Comparison of ENCODE assay signal across 20 mouse cellular contexts in the genomic region with DNA sequence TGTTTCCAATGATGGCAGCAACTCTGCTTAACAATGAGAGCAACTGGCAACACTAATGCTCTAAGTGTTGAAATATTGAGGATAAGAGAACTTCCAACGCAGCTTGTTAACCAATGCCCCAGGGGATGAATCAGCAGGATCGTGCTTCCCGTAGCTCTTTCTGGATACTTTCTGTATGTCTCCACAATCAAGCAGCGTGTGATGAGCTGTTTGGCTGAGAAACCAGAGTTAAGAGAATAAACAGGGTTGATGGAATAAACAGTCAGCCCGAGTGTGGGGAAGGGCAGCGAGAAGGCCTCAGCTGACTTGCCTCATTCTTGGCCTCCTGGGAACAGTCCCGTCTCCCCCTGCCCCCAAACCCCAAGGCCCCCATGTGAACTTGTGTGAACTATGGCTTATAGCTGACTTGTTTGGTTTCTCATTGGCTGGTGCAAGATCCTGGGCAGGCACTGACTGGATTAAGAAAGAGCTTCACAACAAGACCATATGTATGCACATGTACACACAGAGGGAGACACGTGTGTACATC.
DNase-seq lines count a peak whose midpoint lies in the region; ATAC-seq and TF ChIP-seq lines count a peak whose summit lies in the region.
"Had no signal": no experiment of that assay in that cellular context is flagged by ENCODE, and none has a peak within 500 bp of the region (broad histone marks: within the 10 kb centered on the region; RNA-seq: fewer than 3 reads in every experiment).

No protein-coding gene starts in this region.

- no peaks in the 10 kb centered on the region for H3K36me3 ChIP-seq in lung, embryonic 14.5 days (ENCODE audit: insufficient read depth)
- H3K36me3 ChIP-seq in hindbrain, embryonic 14.5 days (replicated peaks; ENCODE audit: control insufficient read depth, insufficient read depth): no peaks in the 10 kb centered on the region
- H3K36me3 ChIP-seq: embryonic facial prominence, embryonic 12.5 days; forebrain, embryonic 12.5 days; limb, embryonic 12.5 days; midbrain, embryonic 12.5 days had no signal

- WGBS in lung, embryonic 14.5 days: 45% methylated on average over 8 of the region's 8 CpGs
- WGBS in lung, adult 2 months: 62% methylated on average over 8 of the region's 8 CpGs
- 81% methylated on average over 8 of the region's 8 CpGs for WGBS in hindbrain, embryonic 14.5 days

- peak; percentile 35; the same call in 1 of the 2 replicates for ATAC-seq in lung, embryonic 14.5 days (ENCODE audit: insufficient read depth)
- no peak for ATAC-seq in hindbrain, embryonic 14.5 days (ENCODE audit: low FRiP score)
- ATAC-seq: intestine, postnatal 0 days; Patski had no signal

- no peak overlapping the region for H3K4me2 ChIP-seq in lung, embryonic 14.5 days
- H3K4me2 ChIP-seq in hindbrain, embryonic 14.5 days (replicated peaks): no peak overlapping the region
- H3K4me2 ChIP-seq: embryonic facial prominence, embryonic 12.5 days; forebrain, embryonic 12.5 days; limb, embryonic 12.5 days; midbrain, embryonic 12.5 days had no signal

- no peak overlapping the region for H3K27ac ChIP-seq in lung, embryonic 14.5 days (ENCODE audit: low read depth)
- H3K27ac ChIP-seq in hindbrain, embryonic 14.5 days: no peak overlapping the region
- H3K27ac ChIP-seq: embryonic facial prominence, embryonic 12.5 days; forebrain, embryonic 12.5 days; limb, embryonic 12.5 days; liver, embryonic 14.5 days; midbrain, embryonic 12.5 days had no signal

- no peaks in the 10 kb centered on the region for H3K27me3 ChIP-seq in lung, embryonic 14.5 days (ENCODE audit: insufficient read depth, low read length)
- H3K27me3 ChIP-seq in hindbrain, embryonic 14.5 days (ENCODE audit: control insufficient read depth, insufficient read depth, low read length): no peaks in the 10 kb centered on the region
- H3K27me3 ChIP-seq: embryonic facial prominence, embryonic 12.5 days; forebrain, embryonic 12.5 days; limb, embryonic 12.5 days; midbrain, embryonic 12.5 days; Patski had no signal

- H3K9ac ChIP-seq in lung, embryonic 14.5 days: no peak overlapping the region
- H3K9ac ChIP-seq in hindbrain, embryonic 14.5 days: no peak overlapping the region
- H3K9ac ChIP-seq: embryonic facial prominence, embryonic 12.5 days; forebrain, embryonic 12.5 days; limb, embryonic 12.5 days; liver, embryonic 14.5 days; midbrain, embryonic 12.5 days had no signal

- TF ChIP-seq CTCF in lung, embryonic 14.5 days (IDR thresholded peaks at IDR 0.05; ENCODE audit: low read depth): no peak
- no peak for TF ChIP-seq CTCF in lung, adult 2 months (IDR thresholded peaks at IDR 0.05; ENCODE audit: insufficient read depth, low read length)

- H3K9me3 ChIP-seq in lung, embryonic 14.5 days (ENCODE audit: low read depth, low read length): no peaks in the 10 kb centered on the region
- H3K9me3 ChIP-seq in hindbrain, embryonic 14.5 days (ENCODE audit: control insufficient read depth, low read length): no peaks in the 10 kb centered on the region
- H3K9me3 ChIP-seq: embryonic facial prominence, embryonic 12.5 days; forebrain, embryonic 12.5 days; limb, embryonic 12.5 days; midbrain, embryonic 12.5 days had no signal

- no peak for TF ChIP-seq POLR2A in lung, adult 2 months (IDR thresholded peaks at IDR 0.05; ENCODE audit: borderline replicate concordance, extremely low read depth, low read depth, low read length)

- H3K4me3 ChIP-seq in lung, embryonic 14.5 days (ENCODE audit: low read depth, low read length): no peak overlapping the region
- no peak overlapping the region for H3K4me3 ChIP-seq in lung, adult 2 months (replicated peaks; ENCODE audit: extremely low read depth, low read depth, low read length)
- no peak overlapping the region for H3K4me3 ChIP-seq in hindbrain, embryonic 14.5 days (replicated peaks; ENCODE audit: low read length)
- H3K4me3 ChIP-seq: embryonic facial prominence, embryonic 12.5 days; erythroblast, embryonic 14.5 days; forebrain, embryonic 12.5 days; limb, embryonic 12.5 days; midbrain, embryonic 12.5 days had no signal

- peak; percentile 6 to 8 for DNase-seq in heart, adult 9 months (ENCODE audit: low spot score in 2 of 2)
- no peak for DNase-seq in heart, adult 8-10 months (ENCODE audit: low spot score)
- DNase-seq in lung, embryonic 14.5 days: peak; percentile 68
- DNase-seq in lung, adult 2 months: no peak
- peak; percentile 8 for DNase-seq in lung, postnatal 14 days
- no peak for DNase-seq in gastrocnemius, postnatal 25 days
- no peak for DNase-seq in hindbrain, embryonic 14.5 days (ENCODE audit: low spot score)
- DNase-seq: adrenal gland, adult 2 months; cerebellum, adult 11-12 months; cerebellum, postnatal 14 days; kidney, postnatal 36 days; spleen, adult 18-20 months had no signal

- H3K4me1 ChIP-seq in lung, embryonic 14.5 days (ENCODE audit: insufficient read depth): no peaks in the 10 kb centered on the region
- no peaks in the 10 kb centered on the region for H3K4me1 ChIP-seq in lung, adult 2 months (ENCODE audit: control insufficient read depth, insufficient read depth, low read length)
- H3K4me1 ChIP-seq in hindbrain, embryonic 14.5 days (replicated peaks; ENCODE audit: control insufficient read depth, insufficient read depth, low read length): no peaks in the 10 kb centered on the region
- H3K4me1 ChIP-seq: forebrain, embryonic 12.5 days; midbrain, embryonic 12.5 days had no signal

Comparison
In these comparisons a context has a peak if more than half of its experiments do, and no peak if none do; other contexts are left out.
1. DNase-seq: peak in heart, adult 9 months (2 of 2), lung, embryonic 14.5 days (single experiment) and lung, postnatal 14 days (single experiment); none in heart, adult 8-10 months (single experiment), lung, adult 2 months (single experiment), gastrocnemius, postnatal 25 days (single experiment) and hindbrain, embryonic 14.5 days (single experiment).